Mouse (Mus musculus): Measurements from ENCODE around the gene Trex1. TPM values are rescaled to one million over a fixed set of nuclear protein-coding genes. Genes with fewer than 3 reads are reported as not detected.

Trex1 gene
- polyA plus RNA-seq, 2 experiments: 5.0 to 12.0 TPM

DNA sequence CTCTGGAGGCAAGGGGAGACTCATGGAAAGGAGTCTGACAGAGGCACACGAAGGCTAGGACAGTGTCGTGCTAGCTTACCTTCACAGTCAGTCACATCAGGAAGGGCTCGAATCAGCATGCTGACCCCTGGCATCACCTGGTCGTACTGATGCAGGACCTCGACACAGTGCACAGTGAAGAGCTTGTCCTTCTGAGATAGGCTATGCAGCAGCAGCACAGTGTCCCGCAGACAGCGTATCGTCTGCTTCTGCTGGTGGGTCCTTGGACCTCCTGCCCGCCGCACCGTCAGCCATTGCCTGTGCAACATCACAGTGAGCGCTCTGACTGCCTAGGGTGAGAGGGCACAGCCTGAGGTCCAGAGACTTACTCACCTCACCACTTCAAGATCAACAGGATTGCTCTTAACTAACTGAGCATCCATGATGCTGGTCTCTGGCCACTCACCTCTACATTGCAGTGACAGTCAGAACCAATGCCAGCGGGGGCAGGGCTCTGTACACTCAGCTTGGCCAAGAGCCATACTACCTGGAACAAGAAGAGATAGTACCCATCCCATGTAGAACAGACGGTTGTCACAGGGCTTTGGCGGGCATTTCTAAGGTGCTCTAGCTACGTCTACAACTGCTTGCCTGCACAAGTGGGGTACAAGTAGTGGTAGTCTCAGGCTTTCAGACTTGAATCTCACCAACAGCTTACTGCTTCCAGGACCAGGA is 807 bp upstream of the Trex1 start:
- Histone ChIP-seq H3K9me3 (ENCODE audit: control insufficient read depth, low read length) (no peaks in the 10 kb centered on the region), H3K4me2 (ENCODE audit: low read depth) (no peak overlapping the region), H3K4me1 (replicated peaks; ENCODE audit: control insufficient read depth in 2 of 2, insufficient read depth in 2 of 2, low read length in 1 of 2) (peaks cover 4 to 7% of the 10 kb centered on the region in 2 experiments; a peak in 2 of 4 replicates), H3K27ac (no peak overlapping the region), H3K9ac (replicated peaks) (no peak overlapping the region), H3K27me3 (ENCODE audit: control insufficient read depth, insufficient read depth, low read length) (no peaks in the 10 kb centered on the region), H3K4me3 (ENCODE audit: insufficient read depth in 1 of 2, low read depth in 2 of 2, low read length in 2 of 2) (no peak overlapping the region; a peak in 1 of 4 replicates), H3K36me3 (replicated peaks; ENCODE audit: control insufficient read depth, insufficient read depth, low read depth) (peaks cover 16% of the 10 kb centered on the region)
- TF ChIP-seq CTCF (IDR thresholded peaks at IDR 0.05; ENCODE audit: low read depth) (no peak), EP300 (IDR thresholded peaks at IDR 0.05; ENCODE audit: low read depth) (no peak)
- no peak for ATAC-seq (ENCODE audit: insufficient read depth)
- 86% methylated on average over 16 of the region's 16 CpGs for WGBS (ENCODE audit: insufficient replicate concordance)
- DNase-seq (ENCODE audit: low read depth in 3 of 3, low spot score in 3 of 3): no peak

DNA sequence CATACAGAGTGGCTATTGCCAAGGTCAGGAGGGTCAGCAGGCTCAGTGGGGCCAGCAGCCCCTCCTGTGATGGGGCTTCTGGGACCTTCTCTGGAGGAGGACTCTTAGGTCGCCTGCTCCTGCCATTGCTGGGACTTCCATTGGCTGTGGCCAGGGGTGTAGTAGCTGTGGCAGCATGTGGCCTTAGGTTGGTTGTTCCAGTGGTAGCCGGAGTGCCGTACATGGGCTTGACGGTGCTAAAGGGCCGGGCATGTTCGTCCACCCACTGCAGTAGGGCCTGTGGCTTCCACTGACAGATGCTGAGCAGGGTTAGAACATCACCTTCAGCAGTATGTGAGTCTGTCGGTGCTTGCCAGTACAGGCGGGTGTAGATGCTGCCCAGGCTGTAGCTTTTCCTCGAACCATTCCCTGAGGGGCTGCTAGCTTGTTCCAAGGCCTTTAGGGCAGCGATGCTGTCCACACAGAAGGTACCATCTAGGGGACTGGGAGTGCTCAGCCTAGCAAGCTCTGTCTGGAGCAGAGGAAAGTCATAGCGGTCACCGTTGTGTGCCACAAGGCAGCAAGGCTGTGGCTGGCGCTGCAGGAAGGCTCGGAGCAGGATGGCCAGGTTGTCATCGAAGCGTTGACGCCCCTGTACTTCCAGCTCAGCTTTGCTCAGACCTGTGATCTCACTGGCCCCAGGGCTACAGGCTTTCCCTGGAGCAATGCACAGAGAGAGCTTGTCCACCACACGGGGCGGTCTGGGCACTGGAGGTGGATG is 1.3 kb downstream of the Trex1 start:
- Histone ChIP-seq H3K4me3 (ENCODE audit: insufficient read depth in 1 of 2, low read depth in 2 of 2, low read length in 2 of 2) (no peak overlapping the region), H3K9ac (replicated peaks) (no peak overlapping the region), H3K27me3 (ENCODE audit: control insufficient read depth, insufficient read depth, low read length) (no peaks in the 10 kb centered on the region), H3K4me1 (replicated peaks; ENCODE audit: control insufficient read depth in 2 of 2, insufficient read depth in 2 of 2, low read length in 1 of 2) (peaks cover 4 to 13% of the 10 kb centered on the region in 2 experiments; a peak in 2 of 4 replicates), H3K36me3 (replicated peaks; ENCODE audit: control insufficient read depth, insufficient read depth, low read depth) (peaks cover 10% of the 10 kb centered on the region), H3K9me3 (ENCODE audit: control insufficient read depth, low read length) (no peaks in the 10 kb centered on the region), H3K27ac (no peak overlapping the region), H3K4me2 (ENCODE audit: low read depth) (peak overlapping the region; percentile 95)
- TF ChIP-seq CTCF (IDR thresholded peaks at IDR 0.05; ENCODE audit: low read depth) (no peak), EP300 (IDR thresholded peaks at IDR 0.05; ENCODE audit: low read depth) (no peak)
- ATAC-seq (ENCODE audit: insufficient read depth) (no peak), DNase-seq (ENCODE audit: low read depth in 3 of 3, low spot score in 3 of 3) (no peak)
- WGBS (ENCODE audit: insufficient replicate concordance): 87% methylated on average over 19 of the region's 19 CpGs

DNA sequence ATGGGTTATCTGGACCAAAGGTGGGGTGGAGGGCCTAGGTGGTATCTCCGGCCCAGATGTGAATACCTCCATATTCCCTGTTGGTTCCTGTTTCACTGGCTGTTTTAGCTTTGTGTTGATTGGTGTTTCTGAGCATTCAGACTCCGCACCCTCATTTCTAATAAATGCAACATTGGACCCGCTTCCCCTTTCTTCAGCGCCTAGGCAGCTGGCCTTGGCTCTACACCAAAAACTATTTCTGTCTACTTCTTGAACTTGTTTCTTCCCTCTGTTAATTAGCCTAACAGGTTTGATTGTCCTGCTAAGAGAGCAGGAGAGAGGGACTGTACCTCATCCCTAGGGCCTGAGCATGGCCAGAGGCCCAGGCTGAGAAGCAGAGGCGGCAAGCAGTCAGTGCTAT is 2.0 kb downstream of the Trex1 start:
- Histone ChIP-seq H3K9ac (replicated peaks) (no peak overlapping the region), H3K4me3 (ENCODE audit: insufficient read depth in 1 of 2, low read depth in 2 of 2, low read length in 2 of 2) (no peak overlapping the region), H3K27ac (no peak overlapping the region), H3K9me3 (ENCODE audit: control insufficient read depth, low read length) (no peaks in the 10 kb centered on the region), H3K4me1 (replicated peaks; ENCODE audit: control insufficient read depth in 2 of 2, insufficient read depth in 2 of 2, low read length in 1 of 2) (peaks cover 4 to 13% of the 10 kb centered on the region in 2 experiments; a peak in 2 of 4 replicates), H3K36me3 (replicated peaks; ENCODE audit: control insufficient read depth, insufficient read depth, low read depth) (peaks cover 5% of the 10 kb centered on the region), H3K4me2 (ENCODE audit: low read depth) (no peak overlapping the region; the same call in 1 of the 2 replicates), H3K27me3 (ENCODE audit: control insufficient read depth, insufficient read depth, low read length) (no peaks in the 10 kb centered on the region)
- no peak for ATAC-seq (ENCODE audit: insufficient read depth)
- WGBS (ENCODE audit: insufficient replicate concordance): 79% methylated on average over 5 of the region's 5 CpGs
- no peak for TF ChIP-seq CTCF (IDR thresholded peaks at IDR 0.05; ENCODE audit: low read depth)
- no peak for DNase-seq (ENCODE audit: low read depth in 3 of 3, low spot score in 3 of 3)

- 66% methylated on average over 4 of the region's 4 CpGs for WGBS (ENCODE audit: insufficient replicate concordance)
- Histone ChIP-seq H3K27me3 (ENCODE audit: control insufficient read depth, insufficient read depth, low read length) (no peaks in the 10 kb centered on the region), H3K27ac (no peak overlapping the region), H3K36me3 (replicated peaks; ENCODE audit: control insufficient read depth, insufficient read depth, low read depth) (peaks cover 5% of the 10 kb centered on the region), H3K4me1 (replicated peaks; ENCODE audit: control insufficient read depth in 2 of 2, insufficient read depth in 2 of 2, low read length in 1 of 2) (peaks cover 4 to 13% of the 10 kb centered on the region in 2 experiments; a peak in 2 of 4 replicates), H3K9me3 (ENCODE audit: control insufficient read depth, low read length) (no peaks in the 10 kb centered on the region), H3K4me2 (ENCODE audit: low read depth) (no peak overlapping the region), H3K4me3 (ENCODE audit: insufficient read depth in 1 of 2, low read depth in 2 of 2, low read length in 2 of 2) (no peak overlapping the region), H3K9ac (replicated peaks) (no peak overlapping the region)
- DNase-seq (ENCODE audit: low read depth in 3 of 3, low spot score in 3 of 3): no peak
- TF ChIP-seq EP300 (IDR thresholded peaks at IDR 0.05; ENCODE audit: low read depth) (no peak), CTCF (IDR thresholded peaks at IDR 0.05; ENCODE audit: low read depth) (no peak)
- ATAC-seq (ENCODE audit: insufficient read depth): no peak
These were observed 2.6 kb downstream of the Trex1 start for GRCm38 (mm10) chr9:109056916-109057315.

- Histone ChIP-seq H3K9ac (replicated peaks) (no peak overlapping the region), H3K4me3 (ENCODE audit: insufficient read depth in 1 of 2, low read depth in 2 of 2, low read length in 2 of 2) (no peak overlapping the region), H3K27me3 (ENCODE audit: control insufficient read depth, insufficient read depth, low read length) (no peaks in the 10 kb centered on the region), H3K4me1 (replicated peaks; ENCODE audit: control insufficient read depth in 2 of 2, insufficient read depth in 2 of 2, low read length in 1 of 2) (peaks cover 4 to 15% of the 10 kb centered on the region in 2 experiments; a peak in 2 of 4 replicates), H3K36me3 (replicated peaks; ENCODE audit: control insufficient read depth, insufficient read depth, low read depth) (peaks cover 5% of the 10 kb centered on the region), H3K4me2 (ENCODE audit: low read depth) (no peak overlapping the region), H3K27ac (no peak overlapping the region), H3K9me3 (ENCODE audit: control insufficient read depth, low read length) (no peaks in the 10 kb centered on the region)
- no peak for TF ChIP-seq CTCF (IDR thresholded peaks at IDR 0.05; ENCODE audit: low read depth)
- TF ChIP-seq EP300 (IDR thresholded peaks at IDR 0.05; ENCODE audit: low read depth): no peak
- 74% methylated on average over 17 of the region's 17 CpGs for WGBS (ENCODE audit: insufficient replicate concordance)
- DNase-seq (ENCODE audit: low read depth in 3 of 3, low spot score in 3 of 3) (no peak), ATAC-seq (ENCODE audit: insufficient read depth) (no peak)
These were observed 3.3 kb downstream of the Trex1 start for GRCm38 (mm10) chr9:109056081-109056690.
